Mouse (Mus musculus) urinary bladder, postnatal 36 days (tissue): Measurements from ENCODE around the gene Cdh5.

Experiments
- DNase-seq, 2 experiments: peaks; one replicate each; pipeline ENCODE4 v3.0.0; 2022; ENCODE audit warnings: low spot score in 2 of 2, mixed read lengths in 1 of 2

Cdh5 gene

DNA sequence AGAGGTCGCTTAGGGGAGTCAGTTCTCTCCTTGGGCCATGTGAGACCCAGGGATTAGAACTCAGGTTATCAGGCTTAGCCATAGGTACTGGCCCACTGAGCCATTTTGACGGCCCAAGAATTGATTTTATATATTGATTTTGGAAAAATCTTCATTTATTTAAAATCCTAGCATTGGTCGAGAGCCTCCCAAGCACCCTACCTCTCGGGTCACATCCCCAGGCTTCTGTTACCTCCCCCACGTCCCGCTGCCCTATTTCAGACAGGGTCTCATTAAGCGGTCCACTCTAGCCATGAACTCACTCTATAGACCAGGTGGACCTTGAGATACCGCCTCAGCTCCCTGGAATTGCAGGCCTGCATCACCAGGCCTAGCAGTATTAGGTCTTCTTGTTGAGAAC is 33.1 kb downstream of the Cdh5 start:
- DNase-seq = no peak

DNA sequence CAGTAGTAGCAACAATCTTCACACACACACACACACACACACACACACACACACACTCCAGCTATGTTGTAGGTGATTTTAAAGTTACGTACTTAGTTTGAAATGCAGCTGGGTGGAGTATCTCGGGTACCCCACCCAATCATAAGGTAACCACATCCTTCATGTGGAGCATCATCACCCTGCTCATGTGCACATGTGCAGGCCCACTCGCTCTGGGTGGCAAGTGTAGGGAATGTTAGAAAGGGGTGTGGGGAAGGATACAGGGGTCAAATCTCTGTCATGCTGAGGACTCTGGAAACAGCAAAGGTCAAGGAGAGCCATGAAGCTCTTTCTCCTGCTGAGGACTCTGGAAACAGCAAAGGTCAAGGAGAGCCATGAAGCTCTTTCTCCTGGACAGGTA is 34.9 kb downstream of the Cdh5 start:
- no peak for DNase-seq

DNA sequence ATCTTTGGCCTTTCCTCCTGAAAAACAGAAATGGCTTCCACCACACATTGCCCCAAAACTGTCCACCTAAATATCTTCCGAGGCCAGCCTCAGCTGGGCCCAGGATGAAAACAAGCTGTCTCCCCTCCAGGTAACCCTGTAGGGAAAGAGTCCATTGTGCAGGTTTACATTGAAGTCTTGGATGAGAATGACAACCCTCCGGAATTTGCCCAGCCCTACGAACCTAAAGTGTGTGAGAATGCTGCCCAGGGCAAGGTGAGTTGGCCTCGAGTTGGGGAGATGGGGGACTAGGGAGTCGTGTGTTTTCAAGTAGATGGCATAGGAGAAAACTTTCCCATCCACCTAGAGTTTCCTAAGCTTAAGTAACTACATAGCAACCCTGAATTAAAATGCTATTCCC is 36.2 kb downstream of the Cdh5 start:
- DNase-seq = no peak

DNA sequence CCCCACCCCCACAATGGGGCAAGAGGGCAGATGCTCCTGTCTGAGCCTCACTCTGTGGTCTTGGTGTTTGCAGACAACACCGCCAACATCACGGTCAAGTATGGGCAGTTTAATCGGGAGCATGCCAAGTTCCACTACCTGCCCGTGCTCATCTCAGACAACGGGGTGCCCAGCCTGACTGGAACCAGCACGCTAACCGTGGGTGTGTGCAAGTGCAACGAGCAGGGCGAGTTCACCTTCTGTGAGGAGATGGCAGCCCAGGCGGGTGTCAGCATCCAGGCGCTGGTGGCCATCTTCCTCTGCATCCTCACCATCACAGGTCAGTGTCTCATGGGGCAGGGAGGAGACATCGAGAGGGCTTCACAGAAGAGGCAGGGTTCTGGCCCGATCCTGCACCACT is 39.2 kb downstream of the Cdh5 start:
- no peak for DNase-seq

DNA sequence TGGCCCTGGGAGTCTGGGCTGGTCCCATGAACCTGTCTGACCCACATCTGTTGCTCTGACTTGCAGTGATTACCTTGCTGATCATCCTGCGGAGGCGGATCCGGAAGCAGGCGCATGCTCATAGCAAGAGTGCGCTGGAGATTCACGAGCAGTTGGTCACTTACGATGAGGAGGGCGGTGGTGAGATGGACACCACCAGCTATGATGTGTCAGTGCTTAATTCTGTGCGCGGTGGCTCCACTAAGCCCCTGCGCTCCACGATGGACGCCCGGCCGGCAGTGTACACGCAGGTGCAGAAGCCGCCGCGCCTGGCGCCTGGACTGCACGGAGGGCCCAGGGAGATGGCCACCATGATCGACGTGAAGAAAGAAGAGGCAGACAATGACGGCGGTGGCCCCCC is 41.0 kb downstream of the Cdh5 start:
- no peak for DNase-seq

DNA sequence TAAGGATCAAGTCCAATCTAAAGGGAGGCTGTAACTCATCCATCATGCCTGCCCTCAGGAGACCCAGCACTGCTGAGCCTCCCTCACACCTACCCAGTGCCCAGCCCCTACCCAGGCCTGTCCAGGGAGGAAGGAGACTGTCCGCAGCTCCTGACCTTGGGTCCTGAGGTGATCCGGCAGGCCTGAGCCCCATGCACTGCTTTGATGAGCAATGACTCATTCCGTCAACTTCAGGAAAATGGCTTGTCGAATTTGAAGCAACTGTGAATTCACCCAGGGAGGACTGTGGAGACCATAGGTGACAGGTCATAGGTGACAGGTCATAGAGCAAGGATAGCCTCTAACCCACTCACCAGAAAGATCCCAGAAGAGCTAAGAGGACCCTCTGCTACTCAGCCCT is 42.0 kb downstream of the Cdh5 start:
- no peak for DNase-seq

DNA sequence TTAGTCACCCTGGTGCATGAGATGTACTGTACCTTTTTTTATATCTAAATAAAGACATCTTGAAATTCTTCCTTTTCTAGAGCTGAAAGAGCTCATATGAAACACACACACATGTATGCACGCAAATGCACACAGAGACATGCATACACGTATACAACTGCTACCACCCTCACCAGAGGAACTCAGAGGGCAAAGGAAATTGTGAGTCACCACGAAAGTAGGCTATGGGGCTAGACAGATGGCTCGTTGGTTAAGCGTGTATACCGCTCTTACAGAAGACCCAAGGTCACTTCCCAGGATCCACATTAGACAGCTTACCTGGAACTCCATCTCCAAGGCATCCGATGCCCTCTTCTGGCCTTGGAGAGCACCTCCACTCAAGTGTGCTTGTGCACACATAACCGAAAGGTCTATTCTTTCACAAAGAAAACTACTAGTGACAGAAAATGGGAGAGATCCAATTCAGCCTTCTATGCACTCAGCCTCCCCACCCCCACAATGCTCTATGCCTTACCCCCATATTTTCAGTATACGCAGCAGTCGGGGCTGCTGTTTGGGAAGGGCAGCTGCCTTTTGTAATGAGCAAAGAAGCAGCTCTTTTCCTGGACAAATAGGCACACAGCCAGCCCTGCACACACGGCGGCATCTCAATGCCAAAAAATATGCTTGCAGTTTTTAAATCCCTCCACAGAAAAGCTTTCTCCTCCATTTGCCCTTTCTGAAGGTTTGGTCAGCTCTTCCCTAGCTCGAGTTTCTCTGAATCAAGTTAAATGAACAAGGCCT is 43.2 kb downstream of the Cdh5 start:
- no peak for DNase-seq

DNA sequence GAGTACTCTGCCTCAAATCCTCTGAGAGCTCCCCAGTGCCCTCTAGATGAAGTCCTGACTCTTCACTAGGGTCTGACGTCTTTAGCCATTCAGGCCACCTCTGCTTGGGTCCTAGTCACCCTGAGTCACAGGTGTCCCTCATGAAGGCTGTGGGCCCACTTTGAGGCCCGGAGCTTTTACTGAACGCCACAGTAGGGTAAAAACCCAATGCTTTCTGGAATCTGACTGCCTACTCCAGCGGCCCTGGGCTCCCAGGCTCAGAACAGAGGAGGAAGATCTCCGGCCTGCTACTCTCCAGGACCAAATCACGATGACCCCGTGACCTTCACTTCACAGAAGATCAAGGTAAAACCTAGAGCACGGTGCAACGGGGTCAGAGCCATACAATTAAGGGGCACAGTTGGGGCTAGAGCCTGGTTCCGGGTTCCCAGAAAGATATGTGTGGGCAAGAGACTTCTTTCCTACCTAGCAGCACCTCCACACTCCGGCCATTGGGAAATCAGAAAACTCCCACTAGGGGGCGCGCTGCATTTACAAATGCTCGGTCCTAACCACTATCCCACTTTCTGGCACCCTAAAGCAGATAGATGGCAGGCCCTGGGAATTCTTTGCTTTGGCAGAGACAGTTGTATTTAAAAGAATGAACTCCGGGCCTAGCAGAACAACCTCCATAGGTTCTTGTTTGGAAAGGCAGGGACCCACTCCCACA is 44.7 kb downstream of the Cdh5 start:
- DNase-seq = peak; percentile 75 to 79

DNA sequence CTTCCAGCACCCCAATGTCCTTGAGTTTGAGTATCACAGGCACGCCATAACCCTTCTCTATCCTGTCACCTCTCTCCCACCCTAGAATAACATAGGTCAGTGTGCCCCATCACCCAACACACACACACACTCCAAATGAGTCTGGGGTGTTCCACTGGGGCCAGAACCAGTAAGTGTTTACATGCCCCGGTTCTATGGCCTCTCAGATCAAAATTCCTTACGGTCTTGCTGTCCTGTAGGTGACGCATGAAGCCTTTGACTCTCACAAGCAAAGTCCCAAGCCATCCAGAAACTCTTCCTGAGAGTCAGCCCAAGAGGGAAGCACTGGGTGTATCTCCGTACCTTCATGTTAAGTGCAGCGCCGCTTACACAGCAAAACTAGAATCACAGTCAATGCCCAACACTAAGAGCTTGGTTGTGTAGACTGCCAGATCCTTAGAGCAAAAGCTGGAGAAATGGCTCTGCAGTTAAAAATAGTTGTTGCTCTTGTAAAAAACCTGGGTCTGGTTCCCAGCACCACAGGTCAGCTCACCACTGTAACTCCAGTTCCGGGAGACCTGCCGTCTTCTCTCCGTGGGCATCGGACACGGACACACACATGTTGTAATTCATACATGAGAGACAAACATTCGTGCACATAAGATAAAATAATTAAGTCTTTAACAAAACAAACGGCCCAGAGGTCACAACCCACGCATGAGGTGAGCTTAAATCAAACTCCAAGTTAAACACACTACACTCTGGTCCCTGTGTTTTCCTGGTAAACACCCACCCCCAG is 45.5 kb downstream of the Cdh5 start:
- DNase-seq = no peak

DNA sequence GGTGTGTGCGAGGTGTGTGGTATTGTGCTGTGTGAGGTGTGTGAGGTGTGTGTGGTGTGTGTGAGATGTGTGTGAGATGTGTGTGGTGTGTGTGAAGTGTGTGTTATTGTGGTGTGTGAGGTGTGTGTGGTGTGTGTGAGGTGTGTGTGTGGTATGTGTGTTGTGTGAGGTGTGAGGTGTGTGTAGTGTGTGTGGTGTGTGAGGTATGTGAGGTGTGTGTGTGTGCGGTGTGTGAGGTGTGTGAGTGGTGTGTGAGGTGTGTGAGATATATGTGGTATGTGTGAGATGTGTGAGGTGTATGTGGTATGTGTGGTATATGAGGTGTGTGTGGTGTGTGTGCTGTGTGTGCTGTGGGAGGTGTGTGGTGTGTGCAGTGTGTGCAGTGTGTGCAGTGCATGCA is 46.5 kb downstream of the Cdh5 start:
- DNase-seq = no peak

DNA sequence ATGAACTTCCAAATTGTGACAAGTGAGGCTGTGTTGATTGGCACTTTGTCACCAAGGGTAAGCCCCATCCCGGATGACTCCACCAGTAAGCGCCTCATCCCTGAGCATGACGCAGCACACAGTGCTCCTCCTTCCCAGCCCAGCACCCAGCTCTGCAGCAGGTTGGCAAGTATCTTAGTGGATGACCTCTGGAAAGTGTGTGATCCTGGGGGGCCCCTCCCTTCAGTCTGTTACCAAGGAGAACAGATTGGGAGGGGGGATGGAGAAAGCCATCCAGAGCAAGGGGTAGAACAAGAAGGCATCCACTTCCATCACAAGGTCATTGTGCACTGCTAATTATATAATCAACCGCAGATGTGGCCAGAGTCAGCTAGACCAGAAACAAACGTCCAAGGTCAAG is 59.3 kb downstream of the Cdh5 start:
- no peak for DNase-seq

DNA sequence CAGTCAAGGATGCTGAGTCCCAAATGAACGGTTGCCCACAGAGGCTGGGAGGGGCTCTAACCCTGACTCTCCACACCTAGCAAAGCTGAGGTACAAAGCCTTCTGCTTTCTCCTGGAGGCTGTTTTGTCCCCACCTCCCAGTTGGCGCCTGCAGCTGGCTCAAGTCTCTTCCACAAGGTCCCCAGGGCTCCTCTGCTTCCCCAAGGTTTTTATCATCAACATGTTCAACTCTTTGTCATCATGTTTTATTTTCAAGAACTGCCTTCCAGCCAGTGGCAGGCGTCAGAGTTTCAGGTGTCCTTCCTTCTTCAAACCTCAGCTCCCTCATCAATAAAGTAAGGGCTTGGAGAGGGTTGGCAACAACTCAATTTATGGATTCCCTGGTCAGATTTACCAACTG is 68.0 kb downstream of the Cdh5 start:
- no peak for DNase-seq

DNA sequence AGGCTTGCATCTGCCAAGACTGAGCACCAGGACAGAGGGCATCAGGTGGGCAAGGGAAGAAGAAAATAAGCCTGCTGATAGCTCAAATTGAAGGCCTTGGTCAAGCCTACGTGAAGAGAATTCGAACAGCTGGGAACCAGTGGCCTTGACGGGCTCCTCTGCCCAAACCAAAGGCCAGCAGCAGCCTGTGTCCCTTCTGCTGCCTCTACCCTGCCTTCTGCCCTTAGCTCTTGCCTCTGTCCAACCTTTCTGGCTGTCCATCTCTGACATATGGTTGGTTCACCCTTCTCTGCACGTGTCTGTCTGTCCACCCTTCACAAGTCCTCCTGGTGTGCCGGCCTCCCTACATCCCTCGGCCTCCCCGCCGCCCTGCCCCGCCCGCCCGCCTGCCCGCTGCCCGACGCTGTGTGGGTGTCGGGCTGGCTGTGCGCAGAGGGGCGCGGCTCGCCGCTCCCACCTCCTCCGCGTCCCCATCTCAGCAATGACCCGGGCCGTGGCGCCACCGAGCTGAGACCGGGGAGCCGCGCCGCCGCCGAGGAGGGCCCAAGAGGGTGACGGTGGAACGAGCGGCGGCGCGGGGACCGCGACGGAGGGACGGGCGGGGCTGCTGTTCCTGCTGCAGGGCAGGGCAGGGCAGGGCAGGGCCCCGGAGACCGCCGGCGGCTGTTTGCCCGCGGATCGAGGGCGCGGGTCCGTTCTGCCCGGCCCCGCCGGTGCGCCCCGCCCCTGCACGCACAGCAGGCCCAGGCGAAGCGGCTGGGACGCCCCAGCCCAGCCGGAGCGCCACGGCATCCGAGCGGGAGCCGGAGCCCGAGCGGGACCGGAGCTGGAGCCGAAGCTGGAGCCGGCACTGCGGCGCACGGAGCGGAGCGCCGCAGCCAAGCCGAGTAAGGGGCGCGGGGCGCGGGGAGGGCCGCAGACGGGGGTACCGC is 69.0 kb downstream of the Cdh5 start, which contains the start of gene Bean1:
Gene Bean1 (plus strand): TSS at position 325 of the 932 bp plus-strand sequence.
- DNase-seq = peak; percentile 21 to 39

DNA sequence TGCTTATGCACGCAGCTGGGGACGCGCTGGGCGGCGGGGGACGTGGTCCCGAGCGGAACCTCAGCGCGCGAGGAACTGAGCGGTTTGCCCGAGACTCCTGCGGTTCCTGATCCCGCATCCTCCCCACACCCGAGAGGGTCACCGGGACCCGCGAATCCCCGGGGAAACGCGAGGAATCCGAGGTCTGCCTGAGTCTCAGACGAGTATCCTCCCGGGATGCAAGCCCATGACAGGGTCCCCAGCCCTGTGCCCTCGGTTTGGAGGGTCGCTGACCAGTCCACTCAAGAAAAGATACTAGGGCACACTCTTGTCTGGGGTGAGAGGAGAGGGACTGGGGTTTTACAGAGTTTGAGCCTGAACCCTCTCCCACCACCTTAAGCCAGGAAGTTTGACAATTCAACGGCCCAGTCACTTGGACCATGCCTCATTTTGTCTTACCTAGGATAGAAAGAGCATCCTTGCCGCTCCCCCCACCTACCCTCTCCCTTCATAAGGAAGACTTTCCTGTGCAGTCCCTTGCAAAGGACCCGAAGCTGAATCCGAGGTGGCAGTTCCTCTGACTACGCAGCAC is 69.7 kb downstream of the Cdh5 start:
- DNase-seq = no peak

DNA sequence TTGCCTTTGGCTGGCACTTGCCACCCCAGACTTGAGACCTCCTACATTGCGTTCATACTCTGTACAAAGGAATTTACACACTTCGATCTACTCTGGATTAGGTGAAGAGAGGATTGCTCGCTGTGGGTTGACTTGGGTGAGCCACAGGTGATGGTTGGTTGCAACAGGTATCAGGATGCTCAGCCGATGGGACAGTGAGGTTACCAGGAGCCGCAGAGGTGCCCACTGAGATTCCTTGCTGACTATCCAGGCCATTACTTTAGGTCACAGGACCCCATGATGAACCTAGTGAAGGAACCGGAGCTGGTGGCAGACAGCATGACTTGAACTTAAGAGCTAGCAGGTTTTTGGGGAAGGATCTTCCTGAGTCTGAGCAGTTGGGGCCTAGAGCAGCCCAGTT is 71.0 kb downstream of the Cdh5 start:
- DNase-seq = no peak

DNA sequence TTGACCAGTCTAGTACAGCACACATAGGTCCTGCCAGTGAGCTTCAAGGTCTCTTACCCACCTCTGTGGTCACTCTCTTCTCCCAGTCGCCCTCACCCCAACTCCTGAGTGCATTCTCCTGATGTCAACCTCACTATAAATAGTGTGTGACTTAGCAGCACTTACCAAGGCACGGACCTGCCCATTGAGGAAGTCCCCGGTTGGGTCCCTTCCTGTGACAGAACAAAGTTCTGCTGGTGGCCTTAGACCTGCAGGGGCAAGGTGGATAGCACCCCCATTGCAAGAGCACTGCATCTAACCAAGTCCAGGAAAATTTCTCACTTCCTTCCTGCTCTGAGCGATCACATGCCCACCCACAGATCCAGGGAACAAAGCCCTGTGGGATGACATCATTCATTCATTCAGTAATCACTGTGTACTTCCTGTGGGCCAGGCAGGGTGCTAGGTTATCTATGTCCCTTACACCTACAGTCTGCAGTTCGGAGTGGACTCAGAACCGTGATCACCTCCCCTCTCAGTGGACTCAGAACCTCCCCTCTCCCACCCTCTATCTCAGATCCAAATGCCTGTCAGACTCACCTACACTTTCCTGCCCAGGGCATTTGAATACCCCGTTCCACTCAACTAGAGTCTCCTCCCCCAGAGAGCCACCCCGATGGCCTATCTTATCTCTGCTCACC is 74.6 kb downstream of the Cdh5 start:
- no peak for DNase-seq

DNA sequence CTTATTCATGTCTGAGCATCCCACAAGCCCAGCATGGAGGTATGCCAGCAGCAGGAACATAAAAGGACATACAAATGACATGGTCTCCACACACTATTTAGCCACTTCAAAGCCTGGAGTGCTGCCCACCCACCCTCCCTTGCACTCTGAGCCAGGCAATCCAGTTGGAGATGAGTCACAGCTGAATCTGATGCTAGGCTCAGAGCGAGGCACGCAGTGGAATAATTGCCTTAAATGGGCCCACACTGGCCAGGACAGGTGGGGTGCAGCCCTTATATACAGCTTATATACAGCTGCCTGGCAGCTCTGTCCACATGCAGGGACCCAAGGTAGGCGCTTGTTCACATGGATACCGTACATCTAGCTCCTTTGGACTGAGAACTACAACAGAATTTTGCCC is 75.6 kb downstream of the Cdh5 start:
- DNase-seq = no peak

DNA sequence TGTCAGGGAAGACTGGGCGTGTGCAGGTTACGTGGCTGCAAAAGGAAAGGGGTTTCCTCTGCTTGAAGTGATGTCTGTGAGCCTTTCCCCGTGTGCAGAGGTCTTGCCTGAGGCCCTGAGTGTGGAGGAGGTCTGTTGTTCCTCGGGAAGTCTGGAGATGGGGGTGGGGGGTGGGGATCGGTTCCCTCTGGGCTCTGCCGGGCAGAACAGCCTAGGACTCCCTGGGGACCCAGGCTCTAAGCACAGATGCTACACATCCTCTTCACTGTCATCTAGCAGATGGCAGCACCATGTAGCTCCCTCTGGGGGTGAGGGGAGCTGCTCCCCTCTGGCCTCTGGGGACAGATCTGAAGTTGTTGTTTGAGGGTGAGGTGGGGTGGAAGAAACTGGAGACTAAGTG is 83.5 kb downstream of the Cdh5 start:
- DNase-seq = no peak

DNA sequence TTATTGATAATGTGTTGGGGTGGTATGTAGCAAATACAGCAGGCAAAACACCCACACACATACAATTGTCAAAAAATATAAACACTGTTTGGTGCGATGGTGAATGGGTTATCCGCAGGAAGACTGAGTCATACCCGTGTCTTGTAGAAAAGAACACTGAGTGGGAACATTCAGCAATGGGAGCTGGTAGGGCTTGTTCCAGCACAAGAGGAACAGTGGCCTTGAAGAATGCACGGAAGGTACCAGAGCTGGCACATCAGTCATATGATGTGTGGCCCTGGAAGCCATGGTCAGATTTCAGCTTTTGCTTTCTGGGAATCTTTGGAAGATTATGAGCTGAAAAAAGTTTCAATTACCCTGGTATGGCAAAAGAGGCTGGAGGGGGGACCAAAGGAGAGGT is 85.4 kb downstream of the Cdh5 start:
- no peak for DNase-seq

DNA sequence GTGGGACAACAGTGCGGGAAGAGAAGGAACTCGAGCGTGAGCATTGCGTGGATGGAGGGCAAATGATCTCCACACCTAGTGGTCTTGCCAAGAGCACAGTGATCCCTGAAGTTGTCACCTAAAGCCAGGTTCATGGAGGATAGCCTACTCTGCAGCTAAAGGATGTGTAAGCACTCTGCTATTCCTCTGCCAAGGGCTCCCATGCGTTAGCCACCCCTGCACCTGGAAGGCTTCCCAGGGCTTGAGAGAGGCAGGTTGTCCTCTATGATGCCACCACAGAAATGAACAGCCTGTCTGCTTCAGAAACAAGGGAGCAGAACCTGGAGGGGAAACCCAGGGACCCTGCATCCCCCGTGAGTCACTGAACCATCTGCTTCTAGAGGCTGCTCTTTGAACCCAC is 86.2 kb downstream of the Cdh5 start:
- DNase-seq = no peak

DNA sequence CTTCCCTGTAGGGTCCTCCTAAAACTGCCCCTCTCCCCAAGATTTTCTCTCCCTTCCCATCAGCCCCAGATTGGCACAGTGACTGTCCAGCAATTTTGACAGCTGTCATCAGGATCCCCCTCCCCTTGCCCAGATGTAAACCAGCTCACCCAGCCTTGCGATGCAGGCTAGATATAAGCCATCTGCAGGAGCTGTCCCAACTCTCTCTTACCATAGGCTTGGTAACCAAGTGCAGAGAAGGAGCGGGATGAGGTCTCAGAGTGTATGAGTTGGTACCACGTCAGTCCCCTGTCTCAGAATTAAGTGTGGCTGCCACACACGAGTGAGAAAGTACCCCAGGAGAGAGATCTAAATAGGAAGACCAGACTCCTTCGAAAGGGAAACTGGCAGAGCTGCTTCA is 87.0 kb downstream of the Cdh5 start:
- no peak for DNase-seq
